Mouse (Mus musculus): Measurements from ENCODE around the gene Zg16. TPM values are rescaled to one million over a fixed set of nuclear protein-coding genes. Genes with fewer than 3 reads are reported as not detected.
A peak's percentile ranks its signal among the peaks of the same experiment; 100 is the strongest.

The Zg16 gene
- polyA plus RNA-seq, 1 experiment from 2014 or later = not detected

DNA sequence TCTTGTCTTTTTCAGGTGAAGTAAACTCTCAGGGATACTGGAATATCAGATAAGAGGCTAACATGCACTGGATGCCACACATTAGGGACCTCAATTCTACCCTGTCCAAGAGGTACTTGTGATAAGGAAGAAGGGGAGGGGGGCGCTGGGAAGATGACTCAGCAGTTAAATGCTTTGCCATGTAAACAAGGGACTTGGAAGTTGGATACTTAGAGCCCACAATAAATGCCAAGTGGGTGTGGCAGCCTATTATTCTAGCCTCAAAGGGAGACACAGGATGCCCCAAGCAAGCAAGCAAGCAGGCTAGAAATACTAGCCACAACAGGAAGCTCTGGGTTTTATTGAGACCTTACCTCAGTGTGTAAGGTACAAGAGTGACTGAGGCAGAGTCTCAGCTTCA lies 55.9 kb downstream of the Zg16 start:
- H3K27ac ChIP-seq = no peak overlapping the region
- H3K4me2 ChIP-seq = no peak overlapping the region
- no peak overlapping the region for H3K9ac ChIP-seq
- no peaks in the 10 kb centered on the region for H3K27me3 ChIP-seq
- peaks cover 8% of the 10 kb centered on the region; the same call in 1 of the 2 replicates for H3K36me3 ChIP-seq
- ATAC-seq (ENCODE audit: low FRiP score) = no peak
- peaks cover 10% of the 10 kb centered on the region for H3K4me1 ChIP-seq (replicated peaks)
- 96% methylated on average over 1 of the region's 1 CpGs for WGBS
- no peaks in the 10 kb centered on the region for H3K9me3 ChIP-seq
- H3K4me3 ChIP-seq = no peak overlapping the region

DNA sequence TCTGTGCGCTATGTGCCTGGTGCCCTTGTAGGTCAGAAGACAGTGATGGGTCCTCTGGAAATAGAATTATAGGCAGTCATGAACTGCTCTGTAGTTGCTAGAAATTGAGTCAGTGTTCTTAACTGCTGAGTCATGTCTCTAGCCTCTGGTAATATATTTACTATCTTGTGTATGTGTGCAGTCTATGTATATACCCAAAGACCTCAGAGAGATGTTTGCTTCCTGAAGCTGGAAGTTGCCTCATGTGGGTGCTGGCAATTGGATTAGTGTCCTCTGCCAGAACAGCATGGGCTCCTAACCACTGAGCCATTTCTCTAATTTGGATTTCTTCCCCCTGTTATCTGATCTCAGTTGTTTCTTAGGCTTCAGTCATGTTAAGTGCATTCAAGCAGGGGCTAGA lies 57.0 kb downstream of the Zg16 start:
- Histone ChIP-seq H3K9me3 (no peaks in the 10 kb centered on the region), H3K36me3 (peaks cover 8% of the 10 kb centered on the region; the same call in 1 of the 2 replicates), H3K27ac (no peak overlapping the region), H3K4me2 (no peak overlapping the region), H3K4me3 (no peak overlapping the region), H3K9ac (no peak overlapping the region), H3K4me1 (replicated peaks) (peaks cover 13% of the 10 kb centered on the region), H3K27me3 (no peaks in the 10 kb centered on the region)
- ATAC-seq (ENCODE audit: low FRiP score) = no peak
- 93% methylated on average over 1 of the region's 1 CpGs for WGBS

DNA sequence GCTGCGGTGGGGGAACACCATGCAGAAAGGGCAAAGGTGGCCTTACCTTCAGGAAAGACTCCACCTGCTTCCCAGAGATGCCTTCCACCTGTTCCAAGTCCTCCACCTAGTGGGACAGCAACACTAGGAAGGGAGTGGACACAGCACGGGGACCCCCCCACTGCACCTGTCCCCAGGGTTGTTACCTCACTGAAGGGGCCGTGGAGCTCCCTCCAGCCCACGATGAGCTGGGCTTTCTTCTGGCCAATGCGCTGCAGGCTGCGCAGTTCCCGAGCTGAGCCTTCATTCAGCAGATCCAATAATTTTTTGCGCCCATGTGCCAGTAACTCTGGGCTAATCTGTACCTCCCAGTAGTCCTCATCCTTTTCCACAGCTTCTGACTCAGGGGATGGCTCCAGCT lies 59.2 kb downstream of the Zg16 start:
- Histone ChIP-seq H3K9ac (peak overlapping the region; percentile 74), H3K4me3 (peak overlapping the region; percentile 96), H3K27ac (peak overlapping the region; percentile 100), H3K4me2 (peak overlapping the region; percentile 68), H3K36me3 (peaks cover 20% of the 10 kb centered on the region), H3K27me3 (no peaks in the 10 kb centered on the region), H3K4me1 (replicated peaks) (peaks cover 36% of the 10 kb centered on the region), H3K9me3 (no peaks in the 10 kb centered on the region)
- WGBS = 61% methylated on average over 8 of the region's 8 CpGs
- peak; percentile 11; the same call in 1 of the 2 replicates for ATAC-seq (ENCODE audit: low FRiP score)

GRCm38 (mm10) chr7:127026984-127027726 lies 60.0 kb downstream of the Zg16 start, which contains the start of gene Maz:
Gene Maz (minus strand): TSS chr7:127027037.
- no peaks in the 10 kb centered on the region for H3K27me3 ChIP-seq
- peak within 1 kb of the TSS; percentile 100 for H3K9ac ChIP-seq
- no peaks in the 10 kb centered on the region for H3K9me3 ChIP-seq
- H3K4me1 ChIP-seq (replicated peaks) = peaks cover 44% of the 10 kb centered on the region
- H3K4me2 ChIP-seq = peak within 1 kb of the TSS; percentile 98
- peak within 1 kb of the TSS; percentile 100 for H3K27ac ChIP-seq
- peak; percentile 91 for ATAC-seq (ENCODE audit: low FRiP score)
- WGBS = under 1% methylated on average over 47 of the region's 63 CpGs
- H3K4me3 ChIP-seq = peak within 1 kb of the TSS; percentile 96
- H3K36me3 ChIP-seq = peaks cover 23% of the 10 kb centered on the region

- peak overlapping the region; percentile 100 for H3K9ac ChIP-seq
- H3K4me3 ChIP-seq = peak overlapping the region; percentile 96
- H3K4me2 ChIP-seq = peak overlapping the region; percentile 98
- peaks cover 49% of the 10 kb centered on the region for H3K4me1 ChIP-seq (replicated peaks)
- H3K27me3 ChIP-seq = no peaks in the 10 kb centered on the region
- no peak for ATAC-seq (ENCODE audit: low FRiP score)
- WGBS = no CpG with 5 or more reads among the region's 48 CpGs
- H3K36me3 ChIP-seq = peaks cover 28% of the 10 kb centered on the region
- no peaks in the 10 kb centered on the region for H3K9me3 ChIP-seq
- peak overlapping the region; percentile 100 for H3K27ac ChIP-seq
Observed at GRCm38 (mm10) chr7:127026616-127026983, 60.5 kb downstream of the Zg16 start.

DNA sequence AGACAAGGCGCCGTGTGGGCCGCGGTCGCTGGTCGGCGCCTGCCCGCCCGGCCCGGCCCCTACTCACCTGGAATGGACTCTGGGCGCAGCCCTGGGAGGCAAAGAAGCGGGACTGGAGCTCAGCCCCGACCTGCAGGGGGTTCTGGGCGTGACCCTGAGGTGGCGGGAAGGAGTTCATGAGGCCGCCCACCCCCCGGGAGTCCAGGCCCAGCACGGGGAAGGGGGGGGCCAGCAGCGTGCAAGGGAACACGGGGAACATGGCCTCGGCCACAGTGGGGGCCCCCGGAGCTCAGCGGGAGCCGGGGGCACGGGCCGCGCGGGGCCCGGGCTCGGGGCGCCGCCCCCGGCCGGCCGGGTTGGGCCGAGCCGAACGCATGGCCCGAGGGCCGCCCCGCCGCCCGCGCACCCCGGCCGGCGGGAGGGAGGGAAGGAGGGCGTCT lies 60.9 kb downstream of the Zg16 start:
- peak overlapping the region; percentile 100 for H3K27ac ChIP-seq
- peaks cover 53% of the 10 kb centered on the region for H3K4me1 ChIP-seq (replicated peaks)
- no peak for ATAC-seq (ENCODE audit: low FRiP score)
- peak overlapping the region; percentile 98 for H3K4me2 ChIP-seq
- WGBS = 0% methylated on average over 10 of the region's 48 CpGs
- H3K4me3 ChIP-seq = peak overlapping the region; percentile 96
- peak overlapping the region; percentile 100 for H3K9ac ChIP-seq
- H3K9me3 ChIP-seq = no peaks in the 10 kb centered on the region
- H3K27me3 ChIP-seq = no peaks in the 10 kb centered on the region
- H3K36me3 ChIP-seq = peaks cover 28% of the 10 kb centered on the region

- Histone ChIP-seq H3K9ac (peak overlapping the region; percentile 100), H3K9me3 (no peaks in the 10 kb centered on the region), H3K27me3 (no peaks in the 10 kb centered on the region), H3K4me1 (replicated peaks) (peaks cover 58% of the 10 kb centered on the region), H3K4me3 (peak overlapping the region; percentile 96), H3K4me2 (peak overlapping the region; percentile 98), H3K36me3 (peaks cover 28% of the 10 kb centered on the region), H3K27ac (peak overlapping the region; percentile 100)
- no peak for ATAC-seq (ENCODE audit: low FRiP score)
- WGBS = under 1% methylated on average over 42 of the region's 65 CpGs
Observed at GRCm38 (mm10) chr7:127025556-127026160, 61.5 kb downstream of the Zg16 start.

GRCm38 (mm10) chr7:127024755-127025555 lies 62.2 kb downstream of the Zg16 start:
- no peaks in the 10 kb centered on the region for H3K27me3 ChIP-seq
- peak; percentile 46 for ATAC-seq (ENCODE audit: low FRiP score)
- H3K36me3 ChIP-seq = peaks cover 28% of the 10 kb centered on the region
- H3K4me3 ChIP-seq = peak overlapping the region; percentile 96
- H3K9ac ChIP-seq = peak overlapping the region; percentile 100
- H3K4me2 ChIP-seq = peak overlapping the region; percentile 98
- under 1% methylated on average over 30 of the region's 30 CpGs for WGBS
- no peaks in the 10 kb centered on the region for H3K9me3 ChIP-seq
- peaks cover 66% of the 10 kb centered on the region for H3K4me1 ChIP-seq (replicated peaks)
- peak overlapping the region; percentile 100 for H3K27ac ChIP-seq

DNA sequence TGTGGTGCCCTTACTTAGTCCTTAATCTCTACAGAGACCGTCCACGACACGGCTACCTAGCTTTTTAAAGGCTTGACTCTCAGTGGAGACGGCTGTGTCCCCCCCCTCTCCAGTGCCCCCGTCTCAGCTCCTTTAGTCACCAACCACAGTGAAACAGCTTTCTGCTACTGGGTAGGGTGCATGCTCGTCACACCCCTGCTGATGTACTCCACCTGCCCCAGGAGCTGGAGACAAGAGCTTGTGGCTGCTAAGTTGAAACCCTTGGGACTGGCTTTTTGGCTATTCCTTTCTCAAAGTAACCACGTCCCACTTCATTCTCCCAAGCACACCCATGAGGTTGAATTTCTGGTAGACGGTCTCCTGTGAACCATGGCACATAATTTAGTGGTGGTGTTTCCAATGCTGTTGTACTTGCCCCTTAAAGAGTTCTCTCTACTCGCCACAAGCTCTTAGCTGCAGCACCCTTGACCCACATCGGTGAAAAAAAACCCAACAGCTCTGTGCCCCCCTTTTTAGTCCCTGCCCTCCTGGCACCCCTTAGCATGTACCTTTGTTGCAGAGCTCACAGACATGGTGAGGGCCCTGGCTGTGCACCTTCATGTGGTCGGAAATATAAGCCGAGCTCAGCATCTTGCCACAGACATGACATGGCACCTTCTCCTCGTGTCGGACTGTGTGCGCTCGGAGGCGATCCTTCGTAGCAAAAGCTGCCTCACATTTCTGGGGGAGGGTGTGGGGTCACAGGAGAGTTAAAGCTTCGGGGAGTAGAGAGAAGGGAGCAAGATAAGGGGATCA lies 63.0 kb downstream of the Zg16 start:
- H3K9me3 ChIP-seq = no peaks in the 10 kb centered on the region
- ATAC-seq (ENCODE audit: low FRiP score) = no peak
- H3K36me3 ChIP-seq = peaks cover 28% of the 10 kb centered on the region
- 24% methylated on average over 19 of the region's 19 CpGs for WGBS
- H3K4me3 ChIP-seq = peak overlapping the region; percentile 96
- peak overlapping the region; percentile 100 for H3K9ac ChIP-seq
- peak overlapping the region; percentile 98 for H3K4me2 ChIP-seq
- H3K27ac ChIP-seq = peak overlapping the region; percentile 100
- H3K27me3 ChIP-seq = no peaks in the 10 kb centered on the region
- peaks cover 74% of the 10 kb centered on the region for H3K4me1 ChIP-seq (replicated peaks)

DNA sequence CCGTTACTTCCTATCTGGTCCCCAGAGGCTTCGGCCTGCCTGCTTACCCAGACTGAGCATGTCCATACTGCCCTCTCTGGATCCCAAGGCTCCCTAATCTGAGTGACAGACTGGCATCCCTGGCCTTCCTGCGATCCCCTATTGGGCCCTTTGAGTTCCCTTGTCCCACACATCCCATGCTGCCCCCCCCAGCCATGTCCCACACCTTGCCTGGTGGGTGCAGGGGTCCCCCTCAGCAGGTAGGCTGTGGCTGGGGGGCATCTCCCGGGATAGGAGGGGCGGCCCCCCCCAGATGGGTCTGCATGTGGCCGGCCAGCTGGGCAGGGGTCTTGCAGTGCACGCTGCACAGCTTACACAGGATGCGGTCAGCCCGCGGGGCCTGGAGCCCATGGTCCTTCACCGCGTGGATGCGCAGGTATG lies 63.8 kb downstream of the Zg16 start:
- H3K4me1 ChIP-seq (replicated peaks) = peaks cover 80% of the 10 kb centered on the region
- no peak for ATAC-seq (ENCODE audit: low FRiP score)
- peak overlapping the region; percentile 96 for H3K4me3 ChIP-seq
- H3K36me3 ChIP-seq = peaks cover 28% of the 10 kb centered on the region
- H3K27me3 ChIP-seq = no peaks in the 10 kb centered on the region
- H3K27ac ChIP-seq = peak overlapping the region; percentile 100
- peak overlapping the region; percentile 98 for H3K4me2 ChIP-seq
- H3K9ac ChIP-seq = peak overlapping the region; percentile 100
- WGBS = 71% methylated on average over 12 of the region's 13 CpGs
- H3K9me3 ChIP-seq = no peaks in the 10 kb centered on the region

GRCm38 (mm10) chr7:127022528-127023271 lies 64.4 kb downstream of the Zg16 start:
- Histone ChIP-seq H3K9me3 (no peaks in the 10 kb centered on the region), H3K4me2 (peak overlapping the region; percentile 98), H3K27me3 (no peaks in the 10 kb centered on the region), H3K27ac (peak overlapping the region; percentile 100), H3K4me1 (replicated peaks) (peaks cover 80% of the 10 kb centered on the region), H3K9ac (peak overlapping the region; percentile 100), H3K36me3 (peaks cover 28% of the 10 kb centered on the region), H3K4me3 (peak overlapping the region; percentile 96)
- 74% methylated on average over 7 of the region's 7 CpGs for WGBS
- no peak for ATAC-seq (ENCODE audit: low FRiP score)

Measured in hindbrain, embryonic 13.5 days (tissue).